Mouse (Mus musculus) liver, embryonic 14.5 days (tissue): ENCODE results near the gene Gpr62.

Experiments
- CTCF ChIP-seq: IDR thresholded peaks from 2 replicates; pipeline ENCODE4 v1.5.1; 2016; ENCODE audit warnings: antibody characterized with exemption, low read depth, control low read depth
- EP300 ChIP-seq: IDR thresholded peaks from 2 replicates; pipeline ENCODE4 v1.6.1; 2016; ENCODE audit warnings: antibody characterized with exemption, low read depth

DNA sequence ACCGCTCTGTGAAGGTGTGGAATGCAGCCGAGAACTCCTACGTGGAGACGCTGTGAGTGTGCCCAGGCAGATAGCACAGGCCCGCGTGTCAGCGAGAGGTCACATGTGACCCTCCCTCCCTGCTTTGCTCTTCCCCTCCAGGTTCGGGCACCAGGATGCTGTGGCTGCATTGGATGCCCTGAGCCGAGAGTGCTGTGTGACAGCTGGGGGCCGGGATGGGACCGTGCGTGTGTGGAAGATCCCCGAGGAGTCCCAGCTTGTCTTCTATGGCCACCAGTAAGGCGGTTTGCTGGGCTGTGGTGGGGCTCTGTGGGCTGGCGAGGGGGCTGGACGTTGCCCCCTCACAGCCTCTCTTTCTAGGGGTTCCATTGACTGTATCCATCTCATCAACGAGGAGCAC is 17.9 kb upstream of the Gpr62 start:
- TF ChIP-seq CTCF (no peak), EP300 (no peak)
